Mouse (Mus musculus) embryo, embryonic 11.5 days (tissue): ENCODE measurements around the gene Mapkap1.
A peak's percentile ranks its signal among the peaks of the same experiment; 100 is the strongest.

Source experiments
- DNase-seq: peaks from one replicate; pipeline ENCODE4 v3.0.0-alpha.2; 2012; ENCODE audit warnings: low read depth, low spot score

The Mapkap1 gene

GRCm38 (mm10) chr2:34573073-34573472 lies 166.5 kb downstream of the Mapkap1 start:
- peak; percentile 36 for DNase-seq

GRCm38 (mm10) chr2:34588546-34588945 lies 182.0 kb downstream of the Mapkap1 start:
- no peak for DNase-seq

- no peak for DNase-seq
These were observed 185.3 kb downstream of the Mapkap1 start for GRCm38 (mm10) chr2:34591721-34592360.

- no peak for DNase-seq
These were observed 185.9 kb downstream of the Mapkap1 start for GRCm38 (mm10) chr2:34592361-34592960.

- DNase-seq, result no peak
These were observed 187.4 kb downstream of the Mapkap1 start for GRCm38 (mm10) chr2:34594001-34594400.

GRCm38 (mm10) chr2:34599606-34600255 lies 193.2 kb downstream of the Mapkap1 start:
- DNase-seq, result no peak

GRCm38 (mm10) chr2:34600734-34601133 lies 194.2 kb downstream of the Mapkap1 start:
- DNase-seq, result no peak

GRCm38 (mm10) chr2:34602111-34602541 lies 195.6 kb downstream of the Mapkap1 start:
- no peak for DNase-seq

- no peak for DNase-seq
These were observed 196.3 kb downstream of the Mapkap1 start for GRCm38 (mm10) chr2:34602896-34603295.

- no peak for DNase-seq
These were observed 197.2 kb downstream of the Mapkap1 start for GRCm38 (mm10) chr2:34603653-34604214.

- no peak for DNase-seq
These were observed 198.5 kb downstream of the Mapkap1 start for GRCm38 (mm10) chr2:34605040-34605439.

- no peak for DNase-seq
These were observed 202.3 kb downstream of the Mapkap1 start for GRCm38 (mm10) chr2:34608917-34609316.

- no peak for DNase-seq
These were observed 202.9 kb downstream of the Mapkap1 start for GRCm38 (mm10) chr2:34609516-34609915.

- DNase-seq, result no peak
These were observed 214.3 kb downstream of the Mapkap1 start for GRCm38 (mm10) chr2:34620778-34621415.

- DNase-seq, result no peak
These were observed 214.9 kb downstream of the Mapkap1 start for GRCm38 (mm10) chr2:34621485-34621884.

- no peak for DNase-seq
These were observed 215.9 kb downstream of the Mapkap1 start for GRCm38 (mm10) chr2:34622518-34622917.

GRCm38 (mm10) chr2:34623181-34623580 lies 216.6 kb downstream of the Mapkap1 start:
- no peak for DNase-seq

GRCm38 (mm10) chr2:34624076-34624475 lies 217.5 kb downstream of the Mapkap1 start:
- DNase-seq, result no peak

GRCm38 (mm10) chr2:34627328-34628226 lies 221.0 kb downstream of the Mapkap1 start:
- DNase-seq, result no peak

GRCm38 (mm10) chr2:34628903-34629540 lies 222.5 kb downstream of the Mapkap1 start:
- no peak for DNase-seq

- no peak for DNase-seq
These were observed 223.2 kb downstream of the Mapkap1 start for GRCm38 (mm10) chr2:34629758-34630157.
